Mouse (Mus musculus) hindlimb bud, embryonic 11.5 days (tissue): ENCODE data around the gene Rita1.

Experiments
- DNase-seq: peaks from one replicate; pipeline ENCODE4 v3.0.0-alpha.2; 2012; ENCODE audit warnings: low read depth, low spot score; ENCODE audit errors: extremely low spot score

The Rita1 gene

GRCm38 (mm10) chr5:120612442-120612821, at the start of gene Rita1, which contains the start of gene Ddx54:
Gene Rita1, minus strand, starts transcription at chr5:120612589.
Gene Ddx54, plus strand, starts transcription at chr5:120612739.
- peak; percentile 98 for DNase-seq

- DNase-seq = no peak
Observed at GRCm38 (mm10) chr5:120660816-120661215, 48.4 kb upstream of the Rita1 start.

DNA sequence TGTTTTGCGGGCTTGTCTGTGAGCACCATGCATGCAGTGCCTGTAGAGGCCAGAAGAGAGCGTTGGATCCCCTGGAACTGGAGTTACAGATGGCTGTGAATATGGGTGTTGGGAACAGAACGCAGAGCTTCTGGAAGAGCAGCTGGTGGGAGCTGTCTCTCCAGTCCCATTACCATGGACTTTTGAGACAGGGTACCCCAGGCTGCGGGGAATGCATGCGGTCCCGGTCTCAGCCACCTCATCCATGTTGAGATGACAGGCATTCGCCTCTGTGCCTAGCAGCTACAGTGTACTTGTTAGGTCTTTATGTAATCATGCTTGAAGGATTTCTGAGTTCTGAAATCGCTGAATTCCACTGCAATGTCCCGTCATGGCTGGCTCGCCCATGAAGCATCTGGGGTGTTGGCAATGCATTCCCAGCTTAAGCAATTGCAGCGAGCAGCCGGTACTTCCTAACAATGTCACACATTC, 43.9 kb upstream of the Rita1 start:
- no peak for DNase-seq

GRCm38 (mm10) chr5:120653873-120654272, 41.5 kb upstream of the Rita1 start:
- no peak for DNase-seq

DNA sequence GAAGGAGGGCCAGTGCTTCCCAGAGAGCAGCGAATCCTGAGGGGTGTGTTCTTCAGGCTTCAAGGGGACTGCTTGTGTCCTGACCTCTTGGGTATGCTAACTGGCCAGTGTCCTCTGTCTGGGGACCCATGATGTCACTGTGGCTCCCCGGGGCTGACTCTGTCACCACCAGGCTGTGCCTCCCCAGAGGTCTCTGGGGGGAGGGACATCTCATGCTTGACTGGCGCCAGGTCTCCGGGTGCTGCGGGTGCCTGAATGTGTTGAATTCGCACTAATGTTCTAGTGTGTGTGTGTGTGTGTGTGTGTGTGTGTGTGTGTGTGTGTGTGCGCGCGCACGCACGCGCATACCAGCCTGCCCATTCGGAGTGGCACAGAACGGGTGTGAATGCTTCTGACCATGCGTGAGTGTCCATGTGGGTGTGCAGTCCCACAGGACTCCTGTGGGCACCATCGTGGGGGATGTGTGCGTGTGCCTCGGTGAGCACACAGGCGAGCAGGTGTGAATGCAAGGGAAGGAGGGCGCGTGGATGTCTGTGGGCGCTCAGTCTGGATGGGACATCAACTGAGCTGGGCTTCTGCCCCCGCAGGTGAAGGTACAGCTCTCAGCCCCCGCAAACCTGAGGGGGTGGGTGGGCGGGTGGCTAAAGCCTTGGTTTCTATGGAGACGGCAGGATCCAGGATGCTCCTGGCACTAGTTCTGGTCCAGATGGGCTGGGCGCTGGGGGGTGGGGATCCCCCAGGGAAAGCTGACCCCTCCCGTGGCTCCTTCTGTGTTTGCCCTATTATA, 40.7 kb upstream of the Rita1 start:
- DNase-seq = no peak

GRCm38 (mm10) chr5:120651230-120651629, 38.8 kb upstream of the Rita1 start:
- DNase-seq = no peak

GRCm38 (mm10) chr5:120649938-120650337, 37.5 kb upstream of the Rita1 start:
- no peak for DNase-seq

DNA sequence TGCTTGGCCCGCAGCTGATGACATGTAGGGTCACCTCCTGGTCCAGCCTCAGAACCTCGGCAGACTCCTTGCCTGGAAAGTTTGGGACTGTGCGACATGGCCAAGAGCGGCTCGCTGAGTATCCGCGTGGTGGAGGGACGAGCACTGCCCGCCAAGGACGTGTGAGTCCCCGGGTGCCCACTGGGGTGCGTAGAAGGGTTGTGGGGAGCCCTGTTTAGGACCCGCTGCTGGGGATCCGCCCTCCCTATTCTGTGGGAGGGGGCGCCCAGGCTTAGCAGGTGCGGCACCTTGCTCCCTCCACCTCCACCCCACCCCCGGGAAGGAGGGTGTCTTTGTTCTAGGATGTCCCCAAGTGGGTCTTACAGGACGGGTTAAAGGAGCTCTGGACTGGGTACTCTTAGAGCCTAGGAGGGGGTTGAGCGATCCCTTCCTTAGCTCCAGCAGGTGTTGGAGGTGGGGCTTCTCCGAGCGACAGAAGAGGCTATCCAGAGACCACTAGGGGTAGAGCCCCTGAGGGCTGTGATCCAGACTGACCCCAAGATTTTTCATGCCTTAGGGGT, 37.1 kb upstream of the Rita1 start:
- DNase-seq = no peak

- no peak for DNase-seq
Observed at GRCm38 (mm10) chr5:120648569-120649373, 36.4 kb upstream of the Rita1 start, which contains the start of gene Rasal1. Gene Rasal1, plus strand, starts transcription at chr5:120648812.

GRCm38 (mm10) chr5:120647814-120648491, 35.6 kb upstream of the Rita1 start:
- no peak for DNase-seq

DNA sequence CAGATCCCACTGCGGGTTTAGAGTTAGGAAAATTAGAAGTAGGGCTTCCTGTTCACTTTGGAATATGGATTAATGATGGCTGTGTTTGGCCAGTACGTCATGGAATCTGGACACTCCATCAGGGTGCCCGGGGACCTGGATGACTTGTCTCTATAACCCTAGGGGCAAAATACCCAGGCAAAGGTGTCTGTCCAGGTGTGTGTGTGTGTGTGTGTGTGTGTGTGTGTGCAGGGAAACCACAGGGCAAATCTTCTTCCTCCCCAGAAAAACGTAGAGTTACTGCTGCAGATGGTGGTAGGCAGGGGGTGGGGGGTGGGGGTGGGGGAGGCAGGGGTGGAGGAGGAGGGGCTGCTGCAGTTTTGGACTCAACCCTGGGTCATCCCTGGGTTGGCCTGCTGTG, 35.0 kb upstream of the Rita1 start:
- no peak for DNase-seq

DNA sequence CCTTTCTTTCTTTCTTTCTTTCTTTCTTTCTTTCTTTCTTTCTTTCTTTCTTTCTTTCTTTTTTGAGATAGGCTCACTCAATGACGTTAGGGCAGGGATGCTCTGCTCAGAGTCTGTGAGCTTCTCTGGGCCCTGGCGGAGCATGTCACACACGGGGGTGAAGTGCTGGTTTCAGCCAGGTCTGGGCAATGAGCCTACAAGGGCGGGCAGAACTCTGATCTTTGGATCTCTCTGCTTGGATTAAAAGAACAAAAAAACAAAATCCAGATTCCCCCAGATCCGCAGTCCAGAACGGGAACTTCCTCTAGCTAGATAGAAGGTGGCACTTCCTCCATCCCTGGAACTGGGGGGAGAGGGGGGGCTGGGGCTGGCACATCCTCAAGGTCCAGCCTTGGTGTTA, 33.5 kb upstream of the Rita1 start:
- no peak for DNase-seq

DNA sequence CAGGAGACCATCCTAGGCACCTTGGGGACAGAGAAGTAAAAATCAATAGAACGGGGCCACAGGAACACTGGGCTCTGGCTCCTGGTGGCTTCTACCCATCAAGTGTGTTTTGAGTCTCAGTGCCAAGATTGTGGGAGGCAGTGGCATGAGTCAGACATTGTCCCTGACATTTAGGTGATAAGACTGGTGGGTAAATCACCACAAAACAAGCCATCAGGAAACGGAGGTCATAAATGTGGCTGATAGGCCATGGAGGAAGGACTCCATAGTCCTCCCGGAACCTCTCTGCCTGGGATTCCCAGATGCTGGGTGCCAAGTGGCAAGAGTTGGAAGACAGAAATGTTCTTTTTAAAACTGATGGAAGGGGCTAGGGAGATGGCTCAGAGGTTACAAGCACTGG, 31.8 kb upstream of the Rita1 start:
- DNase-seq = no peak

GRCm38 (mm10) chr5:120643365-120644085, 31.1 kb upstream of the Rita1 start:
- DNase-seq = no peak

DNA sequence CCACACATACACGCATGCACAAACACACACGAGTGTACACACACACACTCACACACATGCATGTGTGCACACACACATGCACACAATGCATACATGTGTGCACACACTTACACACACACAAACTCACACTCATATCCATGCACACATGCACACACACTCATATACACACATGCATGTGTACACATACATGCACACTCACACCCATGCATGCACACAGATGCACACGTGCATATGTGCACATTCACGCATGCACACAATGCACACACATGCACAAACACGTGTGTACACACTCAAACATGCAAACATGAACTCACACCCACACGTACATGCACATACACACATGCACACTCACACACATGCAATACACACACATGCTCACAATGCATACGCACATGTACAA, 27.7 kb upstream of the Rita1 start:
- DNase-seq = no peak

- no peak for DNase-seq
Observed at GRCm38 (mm10) chr5:120635633-120636032, 23.2 kb upstream of the Rita1 start.

- DNase-seq = no peak
Observed at GRCm38 (mm10) chr5:120634860-120635259, 22.5 kb upstream of the Rita1 start.

- DNase-seq = no peak
Observed at GRCm38 (mm10) chr5:120634131-120634530, 21.7 kb upstream of the Rita1 start, which contains the start of gene Cfap73. Gene Cfap73, minus strand, starts transcription at chr5:120634235.

DNA sequence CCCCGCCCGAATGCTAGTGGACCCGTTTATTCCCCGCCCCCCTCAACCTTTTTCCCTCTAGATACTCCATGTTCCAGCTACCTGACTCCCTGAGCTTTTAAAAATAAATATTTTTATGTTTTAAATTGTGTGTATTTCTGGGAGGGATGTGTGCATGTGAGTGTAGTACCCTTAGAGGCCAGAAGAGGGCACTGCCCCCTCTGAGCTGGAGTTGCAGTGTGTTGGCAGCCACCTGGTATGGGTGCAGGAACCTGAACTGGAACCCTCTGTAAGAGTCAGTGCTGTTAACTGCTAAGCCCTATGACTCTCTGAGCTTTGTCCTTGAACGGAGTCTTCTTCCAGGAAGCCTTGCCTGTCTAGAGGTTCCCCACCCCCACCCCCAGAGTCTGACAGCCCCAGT, 19.5 kb upstream of the Rita1 start:
- no peak for DNase-seq

DNA sequence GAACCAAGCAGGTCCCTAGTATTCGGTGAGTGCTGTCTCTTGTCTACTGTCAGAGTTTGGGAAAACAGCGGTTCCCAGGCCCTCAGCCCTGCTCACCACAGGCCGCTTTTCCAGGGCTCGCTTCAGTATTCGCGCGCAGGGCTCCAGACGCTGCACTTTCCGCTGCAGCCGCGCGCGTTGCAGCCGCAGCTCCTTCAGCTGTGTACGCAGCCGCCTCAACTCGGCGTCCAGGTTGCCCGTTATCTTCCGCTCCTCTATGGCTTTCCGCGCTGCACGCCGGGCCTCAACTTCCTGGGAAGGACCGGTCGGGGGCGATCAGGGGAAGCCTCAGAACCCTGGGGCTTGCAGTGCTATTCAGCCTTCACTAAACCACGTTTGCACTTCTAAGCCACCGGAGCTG, 18.7 kb upstream of the Rita1 start:
- no peak for DNase-seq
